Mouse (Mus musculus): Measurements from ENCODE around the gene Igsf21. TPM values are rescaled to one million over a fixed set of nuclear protein-coding genes. Genes with fewer than 3 reads are reported as not detected.

Gene Igsf21
- polyA plus RNA-seq, 1 experiment: 0.26 TPM

- DNase-seq (ENCODE audit: low spot score): no peak
Observed at GRCm38 (mm10) chr4:140100141-140100540, 146.4 kb downstream of the Igsf21 start.

DNA sequence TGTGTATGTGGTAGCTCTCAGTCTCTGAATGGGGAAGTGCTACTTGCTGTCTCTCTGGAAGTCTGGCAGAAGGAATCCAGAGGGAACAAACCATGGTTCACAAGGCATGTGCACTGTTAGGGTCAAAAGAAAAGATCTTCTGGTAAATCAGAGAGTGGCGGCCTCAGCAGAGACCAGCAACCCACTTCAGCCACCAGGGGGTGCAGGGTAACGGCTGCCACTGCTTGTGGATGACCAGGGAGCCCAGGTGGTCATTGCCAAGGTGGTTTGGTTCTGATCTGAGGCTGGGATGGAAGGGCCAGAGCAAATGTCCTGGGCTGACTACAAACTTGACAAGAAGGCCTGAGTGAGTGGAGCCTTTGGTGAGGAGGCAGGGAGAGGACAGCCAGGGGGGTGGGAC, 150.3 kb downstream of the Igsf21 start:
- DNase-seq (ENCODE audit: low spot score): no peak

GRCm38 (mm10) chr4:140094835-140095234, 151.7 kb downstream of the Igsf21 start:
- DNase-seq (ENCODE audit: low spot score): no peak

DNA sequence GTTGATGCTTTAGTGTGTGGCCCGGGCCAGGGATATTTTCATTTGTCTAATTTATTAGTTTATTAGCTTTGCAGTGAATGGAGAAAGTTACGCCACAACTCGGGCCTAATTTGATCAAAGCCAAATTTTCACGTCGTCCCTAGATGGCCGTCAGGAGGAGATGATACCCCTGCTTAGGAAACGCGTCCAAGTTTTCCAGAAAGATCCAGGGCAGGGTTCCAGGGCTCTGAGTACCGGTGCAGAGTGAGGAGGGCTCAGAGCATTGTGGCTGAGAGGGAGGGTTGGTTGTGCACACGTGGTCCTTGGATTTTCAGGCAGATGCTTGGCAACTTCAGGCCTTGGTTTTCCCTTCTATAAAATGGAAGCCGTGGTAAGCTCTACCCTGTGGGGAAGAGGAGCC, 154.2 kb downstream of the Igsf21 start:
- no peak for DNase-seq (ENCODE audit: low spot score)

DNA sequence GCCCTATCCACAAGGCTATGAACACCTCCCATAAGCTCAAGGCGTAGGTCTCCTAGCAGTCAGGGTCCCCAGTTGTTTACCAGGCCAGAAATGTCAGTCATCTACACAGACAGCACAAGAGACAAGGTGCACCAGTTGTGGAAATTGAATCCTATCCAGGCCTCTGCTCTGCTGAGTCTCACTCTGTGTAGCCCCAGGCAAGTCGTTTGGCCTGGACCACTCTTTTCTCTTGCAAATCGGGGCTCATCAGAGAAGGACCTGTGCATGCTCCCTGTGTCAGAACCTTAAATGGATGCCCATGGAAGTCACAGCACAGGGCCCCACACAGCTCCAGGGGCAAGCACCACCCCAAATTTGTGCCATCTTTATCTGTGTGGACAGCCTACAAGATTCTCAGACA, 154.9 kb downstream of the Igsf21 start:
- DNase-seq (ENCODE audit: low spot score): no peak

- DNase-seq (ENCODE audit: low spot score): no peak
Observed at GRCm38 (mm10) chr4:140089676-140090075, 156.9 kb downstream of the Igsf21 start.

DNA sequence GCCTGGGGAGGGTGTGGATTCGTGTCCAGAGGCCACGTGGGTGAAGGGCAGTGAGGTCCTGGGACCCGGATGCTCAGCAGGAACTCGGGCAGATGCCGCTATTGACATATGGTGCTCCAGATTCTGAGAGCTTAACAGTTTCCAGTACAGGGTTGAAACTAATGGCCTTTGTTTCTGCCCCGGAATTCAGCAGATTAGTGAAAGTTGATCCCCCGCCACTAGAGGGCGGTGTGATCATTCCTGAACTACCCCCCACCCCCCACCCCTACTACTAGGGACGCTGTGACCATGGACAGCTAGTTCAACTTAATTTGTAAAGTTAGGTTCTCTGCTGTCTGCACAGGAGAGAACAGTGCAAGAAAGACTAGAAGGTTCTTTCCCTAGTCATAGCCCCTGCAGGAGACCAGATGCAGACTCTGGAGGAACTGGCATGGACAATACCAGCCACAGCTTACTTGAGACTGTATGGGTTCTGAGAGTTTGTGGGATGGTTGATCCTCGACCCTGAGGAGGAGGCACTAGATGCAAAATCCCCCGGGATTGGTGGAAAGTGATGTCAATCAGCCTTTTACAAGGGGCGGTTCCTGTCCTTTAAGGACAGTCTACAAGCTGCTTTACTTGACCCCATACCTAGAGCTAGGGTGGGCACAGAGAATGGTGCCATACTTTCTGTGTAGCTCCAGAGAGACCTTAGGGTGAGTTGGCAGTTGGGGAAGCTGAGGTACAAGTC, 157.7 kb downstream of the Igsf21 start:
- no peak for DNase-seq (ENCODE audit: low spot score)

DNA sequence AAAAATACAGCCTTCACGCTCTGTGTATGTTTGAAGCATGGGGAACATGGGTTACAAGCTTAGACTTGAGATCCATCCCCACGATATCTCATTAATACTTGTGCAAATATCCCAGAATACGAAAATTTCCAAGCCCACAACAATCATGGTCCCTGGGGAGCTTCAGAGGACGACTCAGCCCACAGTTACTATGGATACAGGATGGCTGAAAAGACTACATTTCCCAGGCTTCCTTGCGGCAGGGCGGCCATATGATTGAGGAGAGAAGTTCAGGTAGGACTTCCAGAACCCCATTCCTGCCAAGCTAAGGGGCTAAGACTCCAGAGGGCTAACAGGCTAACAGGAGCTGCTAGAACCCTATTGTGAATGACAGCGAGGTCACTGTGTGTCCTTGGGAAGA, 160.4 kb downstream of the Igsf21 start:
- no peak for DNase-seq (ENCODE audit: low spot score)

DNA sequence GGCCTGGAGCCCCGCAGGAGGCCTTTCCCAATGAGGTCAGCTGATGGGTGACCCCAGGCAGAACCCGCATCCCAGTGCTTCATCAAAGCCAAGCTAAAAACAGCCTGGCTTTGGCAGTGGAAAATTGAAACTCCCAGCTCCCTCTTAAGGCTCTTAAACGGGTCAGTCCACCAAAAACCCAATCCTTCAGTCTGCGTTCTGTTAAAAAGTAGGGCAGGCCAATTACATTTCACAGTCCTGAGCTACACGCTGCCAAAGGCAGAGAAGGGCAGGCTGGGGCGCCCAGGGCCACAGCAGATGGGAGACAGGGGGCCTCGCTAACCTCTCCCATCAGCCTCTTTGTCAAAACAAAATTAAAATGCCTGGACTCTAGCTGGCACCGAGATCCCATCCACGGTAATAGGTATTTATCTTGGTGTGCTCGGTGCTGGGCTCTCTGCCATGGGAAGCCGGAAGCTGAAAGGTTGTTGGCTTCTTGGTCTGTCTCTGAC, 162.0 kb downstream of the Igsf21 start:
- no peak for DNase-seq (ENCODE audit: low spot score)

GRCm38 (mm10) chr4:140084064-140084463, 162.5 kb downstream of the Igsf21 start:
- DNase-seq (ENCODE audit: low spot score): no peak

DNA sequence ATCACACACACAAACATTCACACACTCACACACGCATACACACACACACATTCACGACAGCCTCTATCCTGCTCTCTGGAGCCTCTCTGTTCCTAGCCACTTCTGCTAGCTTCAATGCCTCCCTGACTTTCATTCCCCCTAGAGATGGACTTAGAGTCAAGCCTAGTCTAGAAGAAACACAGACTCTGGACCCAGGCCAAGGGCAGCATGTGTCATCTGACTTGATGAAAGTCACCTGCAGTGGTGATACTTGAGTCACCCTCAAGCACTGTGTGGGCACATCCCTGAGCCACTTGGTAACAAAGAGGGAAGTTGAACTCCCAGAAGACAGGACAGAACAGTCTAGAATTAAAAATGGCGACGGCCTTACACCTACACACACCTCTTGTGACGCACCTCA, 168.2 kb downstream of the Igsf21 start:
- DNase-seq (ENCODE audit: low spot score): no peak

- DNase-seq (ENCODE audit: low spot score): no peak
Observed at GRCm38 (mm10) chr4:140077615-140078014, 169.0 kb downstream of the Igsf21 start.

DNA sequence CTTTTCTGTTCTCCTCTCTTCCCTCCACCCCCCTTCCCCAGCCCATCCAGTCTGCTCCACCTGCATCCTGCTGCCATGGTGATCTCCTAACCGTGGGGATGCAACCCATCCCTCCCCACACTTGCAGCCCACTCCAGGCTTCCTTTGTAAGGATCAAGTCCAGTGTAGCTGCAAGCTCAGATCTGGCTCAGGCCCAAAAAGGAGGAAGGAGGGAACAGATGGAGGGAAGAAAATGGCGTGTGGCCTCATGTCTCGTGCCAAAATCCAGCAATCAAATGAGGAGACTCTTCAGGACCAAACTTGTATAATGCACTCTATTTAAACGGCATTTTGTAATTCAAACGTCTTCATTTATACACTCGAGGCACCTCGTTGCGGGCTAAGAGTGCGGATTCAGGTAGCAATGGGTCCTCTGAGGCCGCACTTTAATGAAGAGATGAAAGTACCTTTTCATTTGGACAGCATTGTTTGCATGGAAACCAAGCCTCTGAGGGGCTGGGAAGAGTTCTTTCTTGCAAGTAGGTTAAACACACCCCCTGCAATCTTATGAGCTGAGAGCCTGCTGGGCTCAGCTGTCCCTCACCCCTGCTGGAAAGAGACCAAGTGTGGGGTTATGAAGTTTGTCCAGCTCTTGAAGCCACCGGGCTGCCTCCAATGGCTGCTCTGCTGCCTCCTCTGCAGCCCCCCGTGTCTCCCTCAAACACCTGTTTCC, 169.6 kb downstream of the Igsf21 start:
- DNase-seq (ENCODE audit: low spot score): no peak

DNA sequence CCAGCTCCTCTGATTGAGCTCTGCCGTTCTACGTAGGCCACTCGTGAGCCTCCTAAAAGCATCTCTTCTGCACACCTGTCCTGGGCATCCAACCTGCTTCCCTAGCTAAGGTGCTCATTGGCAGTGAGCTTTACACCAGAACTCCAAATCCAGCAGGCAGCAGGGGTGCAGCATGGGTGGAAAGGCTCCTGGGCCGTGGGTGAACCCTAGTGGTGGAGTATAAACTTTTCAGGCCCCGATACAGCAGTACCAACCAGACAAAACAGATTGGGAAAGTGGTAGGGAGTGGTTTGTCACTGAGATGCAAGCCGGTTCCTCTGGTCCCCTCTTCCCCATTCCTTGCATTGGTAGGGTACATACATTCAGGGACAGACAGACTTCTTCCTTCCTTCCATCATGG, 170.2 kb downstream of the Igsf21 start:
- no peak for DNase-seq (ENCODE audit: low spot score)

DNA sequence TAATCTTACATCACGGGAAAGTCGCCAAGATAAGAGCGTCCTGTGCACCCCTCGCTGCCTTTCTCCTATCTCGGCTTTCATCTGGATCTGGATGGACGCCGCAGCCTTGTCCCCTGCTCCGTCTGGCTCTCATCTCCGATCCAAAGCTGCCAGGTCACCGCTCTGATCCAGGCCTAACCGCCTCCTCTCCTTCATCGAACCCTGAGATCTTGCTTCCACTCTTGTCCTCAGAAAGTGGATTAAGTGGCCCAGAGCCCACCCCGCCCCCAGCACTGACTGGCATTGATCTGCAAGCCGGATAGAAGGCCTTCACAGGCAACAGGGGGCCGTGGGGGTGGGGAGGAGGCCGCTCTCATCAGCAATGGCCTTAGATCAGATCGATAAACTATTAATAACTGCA, 175.5 kb downstream of the Igsf21 start:
- no peak for DNase-seq (ENCODE audit: low spot score)

- no peak for DNase-seq (ENCODE audit: low spot score)
Observed at GRCm38 (mm10) chr4:140070331-140070652, 176.3 kb downstream of the Igsf21 start.

- DNase-seq (ENCODE audit: low spot score): no peak
Observed at GRCm38 (mm10) chr4:140069563-140070330, 176.8 kb downstream of the Igsf21 start.

GRCm38 (mm10) chr4:140068468-140068867, 178.1 kb downstream of the Igsf21 start:
- DNase-seq (ENCODE audit: low spot score): no peak

- no peak for DNase-seq (ENCODE audit: low spot score)
Observed at GRCm38 (mm10) chr4:140066011-140066410, 180.6 kb downstream of the Igsf21 start.

GRCm38 (mm10) chr4:140063153-140063671, 183.4 kb downstream of the Igsf21 start:
- no peak for DNase-seq (ENCODE audit: low spot score)

- DNase-seq (ENCODE audit: low spot score): no peak
Observed at GRCm38 (mm10) chr4:140060251-140060650, 186.3 kb downstream of the Igsf21 start.

DNA sequence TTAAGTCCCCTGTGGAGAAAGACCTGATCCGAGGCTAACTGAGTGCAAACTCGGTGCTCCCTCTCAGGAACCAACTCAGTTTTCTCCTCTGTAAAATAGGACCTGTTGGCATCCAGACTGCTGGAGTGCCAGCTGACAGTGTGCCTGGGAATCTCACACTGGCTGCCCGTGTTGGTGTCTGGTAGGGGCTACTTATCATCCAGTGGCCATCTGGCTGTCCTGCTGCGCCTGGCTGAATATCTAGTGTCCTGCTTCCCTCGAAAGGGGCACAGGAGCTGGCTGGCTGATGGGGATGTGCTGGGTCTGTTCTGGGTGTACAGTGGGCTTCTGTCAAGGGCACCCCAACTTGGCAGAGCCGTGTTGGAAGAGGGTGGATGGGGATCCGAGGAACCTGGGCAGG, 193.5 kb downstream of the Igsf21 start:
- no peak for DNase-seq (ENCODE audit: low spot score)
